Mouse (Mus musculus) granulocyte monocyte progenitor cell, adult 5-6 weeks (primary cell): ENCODE measurements around the gene Mecr. TPM values are rescaled to one million over a fixed set of nuclear protein-coding genes. Genes with fewer than 3 reads are reported as not detected.

Experiments
- ATAC-seq: replicated peaks from 2 replicates; pipeline ENCODE4 v1.8.0; 2016; ENCODE audit warnings: mild to moderate bottlenecking, moderate TSS enrichment, inconsistent platforms; ENCODE audit not compliant: poor library complexity, severe bottlenecking
- total RNA-seq, 2 experiments: library from RNA; stranded (forward) in 1 of 2; stranded (reverse) in 1 of 2; fragments of 200-712, 200-1000 nt in 1 of 2; fragments of >200 nt in 1 of 2; fragmentation: Nextera tagmentation in 1 of 2; gene quantifications; 2 replicates each; pipeline ENCODE4 v1.2.3; 2014 to 2017

The Mecr gene
- total RNA-seq, 2 experiments from 2014 or later: 28.4 to 40.0 TPM

DNA sequence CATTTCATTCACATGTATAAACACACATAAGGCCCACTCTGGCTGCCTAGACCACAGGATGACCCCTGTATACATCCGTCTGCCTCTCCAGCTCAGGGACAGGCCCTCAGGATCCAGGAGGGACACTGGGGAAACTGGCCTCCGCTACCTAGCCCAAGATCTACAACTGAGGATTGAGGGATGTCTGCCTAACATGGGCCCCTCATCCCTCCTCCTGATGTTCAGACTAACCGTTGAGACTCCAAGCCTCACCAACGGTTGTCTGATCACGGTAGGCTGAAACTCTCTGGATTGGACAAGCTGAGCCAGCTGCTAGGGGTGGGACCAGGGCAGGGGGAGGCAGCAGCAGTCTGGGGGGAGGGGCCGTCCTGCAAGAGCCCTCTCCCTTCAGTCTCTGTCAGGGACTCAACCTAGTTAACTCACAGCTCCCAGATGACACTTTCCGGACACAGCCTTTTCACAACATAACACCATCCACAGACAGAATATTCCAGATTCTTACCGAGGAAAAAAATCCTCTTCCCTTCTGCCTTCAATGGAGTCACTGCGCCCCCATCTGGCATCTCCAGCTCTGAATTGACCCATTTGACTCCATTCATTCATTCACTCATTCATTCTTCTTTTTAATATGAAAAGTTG is 9.2 kb upstream of the Mecr start:
- no peak for ATAC-seq

DNA sequence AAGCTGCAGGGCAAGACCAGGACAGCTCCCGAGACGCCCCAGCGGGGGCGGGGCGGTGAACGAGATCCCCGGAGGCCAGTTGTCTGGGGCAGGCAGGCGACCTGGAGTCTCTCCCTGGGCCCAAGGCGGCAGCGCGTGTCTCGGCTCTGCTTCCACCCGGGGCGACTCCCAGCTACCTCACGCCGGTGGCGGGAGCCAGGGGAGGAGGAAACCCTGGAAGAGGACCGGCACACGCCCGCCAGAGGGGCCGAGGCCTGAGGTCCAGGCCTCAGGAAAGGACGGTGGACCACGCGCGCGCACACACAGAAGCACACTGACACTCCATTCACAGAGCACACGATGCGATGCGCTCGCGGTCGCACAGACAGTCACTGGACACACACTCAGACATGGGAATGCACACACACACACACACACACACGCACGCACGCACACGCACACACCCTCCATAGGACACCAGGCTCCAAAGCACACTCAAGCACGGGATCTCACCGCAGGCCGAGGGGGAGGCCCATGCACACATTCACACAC is 6.9 kb upstream of the Mecr start:
- ATAC-seq: peak; percentile 23

DNA sequence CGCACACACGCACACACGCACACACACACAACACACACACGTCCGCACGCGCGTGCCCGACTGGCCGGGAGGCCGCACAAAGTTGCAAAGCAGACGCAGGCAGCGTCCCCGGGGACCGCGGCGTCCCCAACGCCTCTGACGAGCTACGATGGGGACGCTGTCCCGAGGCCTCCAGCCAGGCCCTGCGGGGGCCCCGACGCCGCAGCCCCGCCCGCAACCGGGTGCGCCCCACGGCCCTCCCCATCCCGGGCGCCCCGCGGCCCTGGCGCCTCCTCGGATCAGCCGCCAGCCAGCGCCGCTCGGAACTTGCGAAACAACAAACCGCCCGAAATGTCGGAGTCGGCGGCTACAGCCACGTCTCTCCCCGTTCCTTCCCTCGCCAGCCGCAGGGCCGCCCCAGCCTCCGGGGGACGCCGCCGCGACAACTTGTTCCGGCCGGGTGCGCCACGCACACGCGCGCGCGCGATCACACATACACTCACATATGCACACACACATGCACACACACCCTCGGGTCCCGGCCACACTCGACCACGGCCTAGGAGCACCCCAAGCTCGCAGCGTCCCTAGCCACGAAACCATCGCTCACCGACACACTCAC is 6.3 kb upstream of the Mecr start:
- peak; percentile 52 for ATAC-seq

DNA sequence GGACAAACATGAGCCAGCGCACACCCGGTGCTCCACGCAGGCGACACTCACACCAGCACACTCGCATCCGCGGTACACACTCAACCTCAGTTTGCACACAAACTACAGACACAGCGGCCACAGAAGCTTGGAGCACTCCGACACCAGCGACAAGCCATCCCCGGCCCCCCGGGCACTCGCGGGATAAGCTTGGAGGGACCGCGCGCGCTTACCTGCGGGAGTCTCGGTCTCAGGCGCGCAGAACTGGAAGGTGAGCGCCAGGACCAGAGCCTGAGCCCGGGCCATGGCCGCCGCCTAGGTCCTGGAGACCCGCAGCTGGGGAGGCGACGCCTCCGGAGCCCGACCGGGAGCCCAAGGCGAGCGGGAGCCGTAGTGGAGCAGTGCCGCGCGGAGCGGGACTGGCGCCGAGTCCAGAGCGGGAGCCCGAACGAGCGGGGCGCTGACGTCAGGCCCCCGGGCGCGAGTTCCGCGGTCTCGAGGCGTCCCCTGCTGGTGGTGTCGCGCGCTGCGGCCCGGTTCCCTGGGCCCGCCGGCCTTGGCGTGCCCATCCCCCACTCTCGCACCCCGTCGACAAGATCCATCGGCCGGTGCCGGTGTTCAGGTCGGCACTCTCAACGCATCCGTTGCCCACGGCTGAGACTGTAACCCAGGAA is 5.3 kb upstream of the Mecr start, which contains the start of gene Ptpru:
Gene Ptpru (minus strand): TSS at position 417 of the 653 bp plus-strand sequence.
- ATAC-seq: peak; percentile 72

DNA sequence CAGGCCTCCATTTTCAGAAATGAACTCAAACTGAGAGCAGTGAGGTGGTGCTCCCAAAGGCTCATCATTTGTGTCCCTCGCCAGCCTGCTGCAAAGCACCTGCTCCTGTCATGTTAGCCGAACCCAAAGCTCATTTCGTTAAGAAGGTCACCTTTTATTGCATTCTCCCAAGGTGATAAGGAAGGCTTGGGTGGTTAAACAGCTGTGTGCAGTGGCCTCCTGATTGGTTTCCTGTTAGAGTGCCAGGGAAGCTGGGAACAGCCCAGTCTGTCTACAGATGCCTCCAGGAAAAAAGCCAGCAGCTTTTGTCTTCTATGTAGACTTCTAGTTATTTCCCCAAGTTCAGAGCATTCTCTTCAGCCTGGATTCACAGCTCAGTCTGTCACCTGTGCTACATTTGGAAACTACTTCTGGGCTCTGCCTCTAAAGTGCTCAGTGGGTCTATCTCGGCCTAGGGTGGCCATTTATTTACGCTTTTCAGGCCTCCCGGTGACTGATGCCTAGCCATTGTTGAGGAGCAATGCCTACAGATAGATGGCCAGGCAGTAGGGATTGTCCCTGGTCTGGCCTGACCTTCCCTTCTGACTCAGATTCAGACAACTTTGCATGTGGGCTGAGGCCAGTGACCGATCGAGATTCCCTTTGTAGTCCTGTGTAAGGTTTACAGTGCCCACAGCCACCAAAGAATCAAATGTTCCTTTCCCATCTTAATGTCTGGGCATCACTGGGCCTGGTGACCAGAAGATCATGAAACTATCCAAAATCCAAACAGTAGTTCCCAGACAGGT is 2.9 kb downstream of the Mecr start:
- ATAC-seq: no peak

DNA sequence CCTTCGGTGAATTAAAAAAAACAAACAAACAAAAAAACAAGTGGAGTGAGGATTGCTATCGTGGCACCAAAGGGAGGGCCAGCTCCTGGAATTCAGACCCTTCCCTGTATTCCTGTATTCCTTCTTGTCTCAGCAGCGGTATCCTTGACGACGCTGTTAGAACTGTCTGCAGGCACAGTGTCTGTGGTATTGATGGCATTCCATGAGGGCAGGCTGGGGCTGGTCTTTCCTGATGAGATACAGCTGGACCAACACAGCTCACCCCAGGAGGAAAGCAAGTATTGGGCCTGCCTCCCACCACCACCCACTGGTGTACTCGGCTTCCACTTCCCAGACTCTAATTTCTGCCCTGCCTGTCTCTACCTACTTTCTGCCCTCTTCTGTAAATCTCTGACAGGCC is 4.8 kb downstream of the Mecr start:
- no peak for ATAC-seq

DNA sequence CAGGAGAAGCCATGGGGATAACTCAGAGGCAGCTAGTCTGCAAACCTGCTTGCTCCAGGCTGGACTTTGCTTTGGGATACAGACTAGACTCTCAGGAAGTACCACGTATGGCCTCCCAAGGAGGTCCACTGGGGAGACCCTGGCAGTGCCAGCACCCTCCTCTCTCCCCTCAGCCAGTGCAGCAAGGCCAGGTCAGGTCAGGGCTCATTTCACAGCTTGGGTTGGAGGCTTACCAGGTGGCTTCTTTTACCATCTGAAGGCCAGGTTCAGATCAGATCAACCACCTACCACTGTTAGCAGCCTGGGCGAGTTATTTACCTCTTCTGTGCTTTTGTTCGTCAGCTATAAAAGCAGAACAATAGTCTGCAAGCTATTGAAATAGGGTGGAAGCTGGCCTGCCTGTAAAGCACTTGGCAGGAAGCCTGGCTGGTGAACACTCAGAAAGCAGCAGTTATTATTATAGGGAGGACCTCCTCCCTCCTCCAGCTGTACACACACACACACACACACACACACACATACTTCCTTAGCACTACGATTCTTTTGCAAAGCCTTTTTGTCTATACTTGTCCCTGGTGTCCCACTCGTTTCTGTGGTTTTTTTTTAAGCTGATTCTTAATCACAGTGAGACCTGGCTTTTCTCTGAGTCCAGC is 6.8 kb downstream of the Mecr start:
- no peak for ATAC-seq

DNA sequence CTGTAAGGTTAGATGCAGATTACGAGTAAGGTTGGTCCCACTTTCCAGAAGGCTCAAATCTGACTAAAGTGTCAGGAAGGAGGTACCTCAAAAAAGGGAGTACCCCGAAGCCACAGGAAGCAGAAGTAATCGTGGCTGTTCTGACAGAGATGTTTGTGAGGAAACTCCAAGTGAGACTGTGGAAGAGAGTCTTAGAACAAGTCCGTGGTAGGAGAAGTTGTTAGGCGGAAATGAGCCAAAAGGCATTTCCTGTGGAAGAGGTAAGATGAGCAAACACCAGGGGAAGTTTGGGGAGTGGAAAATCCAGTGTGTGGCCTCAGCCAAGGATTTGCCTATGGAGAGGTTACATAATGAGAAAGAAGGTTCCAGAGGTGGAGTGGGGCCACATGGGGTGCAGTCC is 11.7 kb downstream of the Mecr start:
- ATAC-seq: peak; percentile 82

DNA sequence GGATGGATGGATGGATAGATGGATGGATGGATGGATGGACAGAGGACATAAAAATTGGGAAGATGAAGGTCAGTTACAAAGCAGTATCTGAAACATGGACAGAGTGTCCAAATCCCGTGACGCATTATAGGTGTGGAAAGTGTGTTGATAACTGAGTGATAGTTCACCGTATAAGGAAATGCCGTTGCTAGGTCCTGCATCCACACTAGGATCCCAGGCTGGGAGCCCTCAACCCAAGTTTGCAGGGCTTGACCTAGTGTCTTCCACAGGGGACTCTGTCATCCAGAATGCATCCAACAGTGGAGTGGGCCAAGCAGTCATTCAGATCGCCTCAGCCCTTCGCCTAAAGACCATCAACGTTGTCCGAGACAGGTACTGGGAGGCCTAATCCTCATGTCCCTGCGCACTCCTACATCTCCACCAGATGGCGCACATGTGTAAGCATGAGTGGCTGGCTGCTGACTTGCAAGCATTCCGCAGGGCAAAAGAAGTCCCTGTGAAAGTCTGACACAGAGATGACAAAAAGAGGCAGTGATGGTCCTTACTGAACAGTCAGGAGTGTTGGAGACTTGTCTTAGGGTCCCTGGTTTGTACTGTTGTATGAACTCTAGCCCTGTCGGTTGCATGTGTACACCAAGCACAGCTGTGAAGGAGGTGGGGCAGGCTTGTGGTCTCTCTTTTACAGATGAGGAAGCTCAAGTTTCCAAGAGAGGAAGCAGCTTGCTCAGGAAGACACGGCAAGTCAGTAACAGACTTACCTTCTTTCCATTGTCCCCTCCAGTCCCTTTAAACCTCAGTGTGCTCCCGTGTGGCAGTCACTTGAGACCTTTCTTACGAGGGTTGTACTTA is 17.4 kb downstream of the Mecr start:
- peak; percentile 84 for ATAC-seq

DNA sequence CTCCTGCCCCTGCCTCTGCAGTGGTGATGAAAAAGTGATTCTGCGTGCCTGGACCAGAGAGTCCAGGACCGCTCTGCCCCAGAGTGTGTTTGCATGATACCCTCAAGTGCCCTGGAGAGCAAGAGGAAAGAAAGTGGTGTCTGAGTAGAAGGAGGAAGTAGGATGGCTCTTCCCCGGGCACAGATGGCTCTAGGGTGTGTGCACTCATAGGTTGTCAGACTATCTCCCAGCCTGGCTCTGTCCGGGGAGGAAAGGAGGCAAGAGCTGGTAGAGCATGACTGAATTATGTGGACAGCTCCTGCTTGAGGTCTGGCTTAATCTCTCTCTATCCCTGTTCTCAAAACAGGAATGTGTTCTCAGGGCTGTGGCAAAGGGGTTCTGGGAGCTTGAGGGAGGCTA is 18.1 kb downstream of the Mecr start:
- ATAC-seq: peak; percentile 84

DNA sequence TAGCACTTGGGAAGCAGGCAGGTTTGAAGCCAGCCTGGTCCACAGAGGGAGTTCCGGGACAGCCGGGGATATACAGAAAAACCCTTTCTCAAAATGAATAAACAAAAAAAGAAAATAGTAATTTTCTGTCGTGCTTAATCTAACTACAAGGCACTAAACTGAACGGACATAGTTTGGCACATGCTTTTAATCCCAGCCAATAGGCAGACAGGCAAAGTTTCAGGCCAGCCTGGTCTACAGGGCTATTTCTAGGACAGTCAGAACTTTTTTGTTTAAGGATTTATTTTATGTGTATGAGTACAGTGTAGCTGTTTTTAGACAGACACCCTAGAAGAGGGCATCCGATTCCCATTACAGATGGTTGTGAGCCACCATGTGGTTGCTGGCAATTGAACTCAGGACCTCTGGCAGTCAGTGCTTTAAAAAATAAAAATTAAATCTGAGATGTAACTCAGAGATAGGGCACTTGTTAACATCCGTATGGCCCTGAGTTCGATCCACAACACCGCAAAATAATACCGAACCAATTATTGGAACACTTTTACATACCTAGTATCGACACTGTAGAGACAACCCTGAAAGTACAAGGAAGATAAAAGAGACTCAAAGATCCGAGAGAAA is 29.5 kb downstream of the Mecr start:
- ATAC-seq: no peak

DNA sequence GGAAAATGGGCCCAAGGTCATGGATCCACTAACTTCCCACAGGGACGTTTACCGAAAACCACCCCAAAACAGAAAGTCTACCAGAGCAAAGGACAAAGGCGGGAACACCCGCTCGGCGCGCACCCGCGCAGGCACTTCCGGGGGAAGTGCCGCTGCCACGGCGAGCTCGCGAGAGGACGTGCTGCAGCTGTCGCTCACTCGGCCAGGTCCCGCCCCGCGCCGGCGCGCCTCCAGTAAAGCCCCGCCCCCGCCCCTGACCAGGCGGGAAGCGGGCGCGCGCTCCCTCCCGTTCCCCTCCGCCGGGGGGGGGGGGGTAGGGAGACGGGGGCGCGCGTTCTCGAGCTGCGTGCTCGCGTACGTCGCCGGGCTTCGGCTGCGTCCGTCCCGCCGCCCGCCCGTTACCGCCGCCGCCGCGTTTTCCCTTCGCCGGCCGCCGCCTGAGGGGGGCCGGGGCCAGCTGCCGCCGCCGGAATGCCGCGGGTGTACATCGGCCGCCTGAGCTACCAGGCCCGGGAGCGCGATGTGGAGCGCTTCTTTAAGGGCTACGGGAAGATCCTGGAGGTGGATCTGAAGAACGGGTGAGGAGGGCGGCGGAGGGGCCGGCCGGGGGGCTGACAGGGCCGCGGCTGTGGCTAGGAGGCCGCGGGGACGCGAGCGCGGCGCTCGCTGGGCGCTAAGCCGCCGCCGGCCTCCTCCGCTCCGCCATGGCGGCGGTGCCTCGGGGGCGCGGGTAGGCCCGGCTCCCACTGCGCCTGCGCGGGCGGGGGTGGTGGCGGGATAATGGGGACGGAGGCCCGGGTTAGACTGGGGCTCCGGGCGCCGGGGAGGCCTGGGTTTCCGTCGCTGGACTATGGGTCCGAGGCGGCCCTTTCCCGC is 30.3 kb downstream of the Mecr start, which contains the start of gene Srsf4:
Gene Srsf4 (plus strand): TSS at position 325 of the 876 bp plus-strand sequence.
- ATAC-seq: peak; percentile 92

DNA sequence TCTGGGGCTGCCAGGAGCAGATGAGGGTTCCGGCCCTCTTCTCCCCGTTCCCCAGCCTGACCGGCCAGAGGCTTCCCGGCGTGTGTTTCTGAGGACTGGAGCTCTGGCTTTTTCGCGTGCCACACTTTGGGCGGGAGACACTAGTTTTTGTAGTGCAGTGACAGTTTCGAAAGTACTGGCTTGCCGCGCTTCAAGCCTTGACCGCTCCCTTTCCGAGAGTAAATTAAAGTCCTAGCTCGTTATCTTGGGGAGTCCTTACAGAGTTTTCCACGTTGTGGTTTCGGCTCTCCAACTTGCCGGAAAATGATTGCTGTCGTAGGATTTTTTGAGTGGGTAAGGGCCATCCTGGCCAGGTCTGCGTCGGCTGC is 30.9 kb downstream of the Mecr start:
- ATAC-seq: peak; percentile 12

DNA sequence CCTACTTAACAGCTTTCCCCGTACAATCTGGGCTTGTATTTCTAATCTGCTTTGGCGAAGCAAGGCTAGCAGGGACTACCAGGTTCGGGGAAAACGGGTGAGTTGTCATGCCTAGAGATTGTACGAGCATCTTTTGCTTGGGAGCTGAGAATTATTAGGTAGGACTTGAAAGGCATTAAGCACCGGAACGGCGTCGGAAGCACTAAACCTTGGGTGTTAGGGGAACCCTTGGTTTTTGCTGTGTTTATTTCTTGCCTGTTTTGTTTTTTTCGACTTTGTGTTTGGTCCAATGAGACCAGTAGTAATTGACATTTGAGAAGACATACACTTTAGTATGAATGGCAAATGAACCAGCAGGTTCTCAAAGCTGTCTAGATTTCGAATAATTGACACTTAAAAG is 31.3 kb downstream of the Mecr start:
- ATAC-seq: no peak

DNA sequence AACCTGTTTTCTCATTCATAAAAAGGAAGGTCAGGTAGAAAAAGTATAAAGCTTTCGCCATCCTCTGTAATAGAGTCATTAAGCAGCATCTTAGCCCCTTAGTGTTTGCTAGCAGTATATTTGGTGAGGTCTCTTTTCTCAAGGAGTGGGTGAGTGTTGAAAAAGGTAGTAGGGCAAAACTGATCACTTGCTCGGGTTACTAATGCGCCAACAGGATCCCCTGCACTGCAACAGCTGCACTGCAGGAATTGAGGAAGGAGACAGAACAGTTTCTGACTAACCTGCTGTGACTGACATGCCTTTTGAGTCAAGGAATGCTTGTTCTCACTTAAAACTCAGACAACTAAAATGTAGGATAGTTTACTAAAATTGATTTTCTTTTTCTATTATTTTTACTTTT is 32.0 kb downstream of the Mecr start:
- peak; percentile 35 for ATAC-seq

DNA sequence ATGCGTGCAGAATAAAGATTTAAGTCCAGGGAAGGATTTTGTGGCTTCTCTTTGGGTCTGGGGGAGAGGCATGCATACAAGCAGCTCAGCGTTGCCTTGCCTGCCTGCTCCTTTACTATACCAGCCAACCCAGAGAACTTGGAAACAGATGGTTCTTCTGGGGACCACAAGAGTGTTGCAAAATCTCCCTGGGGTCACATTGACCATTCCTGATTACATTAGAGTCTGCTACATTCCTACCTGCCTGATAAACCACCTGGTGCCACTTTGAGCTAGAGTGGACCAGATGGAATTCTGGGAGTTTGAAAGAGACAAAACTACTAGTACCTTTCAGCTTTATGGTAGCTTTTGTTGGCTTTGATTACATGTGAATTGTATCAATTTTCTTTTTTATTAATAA is 33.6 kb downstream of the Mecr start:
- no peak for ATAC-seq

DNA sequence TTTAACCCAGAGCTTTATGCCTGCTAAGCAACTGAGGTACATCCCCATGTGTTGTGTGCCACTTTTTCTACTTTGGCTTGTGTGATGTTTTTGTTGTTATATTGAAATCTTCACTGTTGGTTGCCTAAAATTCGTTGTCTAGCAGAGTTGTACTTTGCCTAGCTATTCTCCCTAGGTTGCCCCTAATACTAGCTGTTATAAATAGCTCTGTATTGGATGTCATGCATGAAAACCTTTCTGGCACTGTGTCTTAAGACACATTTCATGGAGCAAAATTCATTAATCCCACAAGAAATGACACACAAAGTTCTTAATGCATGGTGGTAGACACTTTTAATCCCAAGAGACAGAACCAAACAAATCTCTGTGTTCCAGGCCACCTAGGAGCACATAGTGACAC is 36.4 kb downstream of the Mecr start:
- ATAC-seq: no peak

DNA sequence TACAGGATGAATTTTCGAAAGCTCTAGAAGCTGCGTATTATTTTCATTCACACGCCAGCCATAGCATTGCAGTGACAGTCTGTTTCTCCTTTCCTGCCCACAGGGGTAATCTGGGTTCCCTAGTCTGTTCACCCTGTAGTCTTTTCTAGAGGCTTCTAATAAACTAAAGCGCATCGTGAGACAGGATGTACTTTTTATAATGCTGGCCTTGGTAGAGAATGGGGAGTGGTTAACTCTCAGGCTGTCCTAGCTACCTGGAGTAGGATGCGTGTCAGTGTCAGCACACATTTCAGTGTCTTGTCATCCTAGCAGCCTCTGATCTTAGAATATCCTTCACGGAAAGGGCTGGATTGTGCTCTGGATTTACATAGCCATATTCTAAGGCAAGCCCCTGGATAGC is 38.0 kb downstream of the Mecr start:
- ATAC-seq: no peak
